9 mouse cellular contexts compared by ENCODE assay signal in genomic region chr7:6913439-6914380, GRCm38 (mm10).
DNase-seq lines count a peak whose midpoint lies in the region; ATAC-seq lines count a peak whose summit lies in the region.
"Had no signal": no experiment of that assay in that cellular context is flagged by ENCODE, and none has a peak within 500 bp of the region (broad histone marks: within the 10 kb centered on the region; RNA-seq: fewer than 3 reads in every experiment).

No protein-coding gene starts in this region.

- peak overlapping the region; percentile 88 for H3K27ac ChIP-seq in embryonic facial prominence, embryonic 12.5 days
- H3K27ac ChIP-seq in liver, embryonic 12.5 days, result peak overlapping the region; percentile 56; the same call in 1 of the 2 replicates
- H3K27ac ChIP-seq in stomach, embryonic 14.5 days (ENCODE audit: low read length), result peak overlapping the region; percentile 85

- 5% methylated on average over 30 of the region's 30 CpGs for WGBS in embryonic facial prominence, embryonic 12.5 days
- WGBS in liver, embryonic 12.5 days (ENCODE audit: insufficient replicate concordance), result 19% methylated on average over 30 of the region's 30 CpGs
- 8% methylated on average over 30 of the region's 30 CpGs for WGBS in stomach, embryonic 14.5 days

- no peaks in the 10 kb centered on the region for H3K9me3 ChIP-seq in embryonic facial prominence, embryonic 12.5 days
- no peaks in the 10 kb centered on the region for H3K9me3 ChIP-seq in liver, embryonic 12.5 days (replicated peaks)
- no peaks in the 10 kb centered on the region for H3K9me3 ChIP-seq in stomach, embryonic 14.5 days (ENCODE audit: control insufficient read depth, low read depth, low read length)

- peak overlapping the region; percentile 32 for H3K4me3 ChIP-seq in embryonic facial prominence, embryonic 12.5 days
- no peak overlapping the region for H3K4me3 ChIP-seq in liver, embryonic 12.5 days
- H3K4me3 ChIP-seq in stomach, embryonic 14.5 days (ENCODE audit: low read depth, low read length), result peak overlapping the region; percentile 33

- no peaks in the 10 kb centered on the region for H3K36me3 ChIP-seq in embryonic facial prominence, embryonic 12.5 days
- no peaks in the 10 kb centered on the region for H3K36me3 ChIP-seq in liver, embryonic 12.5 days
- H3K36me3 ChIP-seq in stomach, embryonic 14.5 days (ENCODE audit: control insufficient read depth, insufficient read depth, low read length), result no peaks in the 10 kb centered on the region

- peak; percentile 1 to 16 for DNase-seq in heart, adult 18-20 months
- DNase-seq in heart, adult 11 months, result no peak
- peak; percentile 73 for DNase-seq in heart, postnatal 4 days
- DNase-seq in cerebellum, adult 11-12 months, result no peak

- H3K27me3 ChIP-seq in embryonic facial prominence, embryonic 12.5 days, result no peaks in the 10 kb centered on the region
- H3K27me3 ChIP-seq in liver, embryonic 12.5 days (replicated peaks), result no peaks in the 10 kb centered on the region; the same call in 1 of the 2 replicates
- H3K27me3 ChIP-seq in stomach, embryonic 14.5 days (ENCODE audit: control insufficient read depth, insufficient read depth, low read length), result no peaks in the 10 kb centered on the region
- H3K27me3 ChIP-seq: CH12.LX had no signal

- ATAC-seq in embryonic facial prominence, embryonic 12.5 days (ENCODE audit: insufficient number of reproducible peaks, insufficient read depth, low FRiP score, low TSS enrichment), result peak; percentile 76
- no peak for ATAC-seq in liver, embryonic 12.5 days
- peak; percentile 65; the same call in 1 of the 2 replicates for ATAC-seq in stomach, embryonic 14.5 days (ENCODE audit: insufficient number of reproducible peaks, insufficient read depth, low FRiP score, low read depth)
- no peak for ATAC-seq in granulocyte monocyte progenitor cell, adult 5-6 weeks (replicated peaks; ENCODE audit: poor library complexity, severe bottlenecking)

- H3K9ac ChIP-seq in embryonic facial prominence, embryonic 12.5 days, result peak overlapping the region; percentile 33; the same call in 1 of the 2 replicates
- H3K9ac ChIP-seq in liver, embryonic 12.5 days, result no peak overlapping the region
- peak overlapping the region; percentile 38 for H3K9ac ChIP-seq in stomach, embryonic 14.5 days (replicated peaks; ENCODE audit: low read depth, low read length)

- H3K4me2 ChIP-seq in embryonic facial prominence, embryonic 12.5 days (replicated peaks), result peak overlapping the region; percentile 61
- peak overlapping the region; percentile 49 for H3K4me2 ChIP-seq in liver, embryonic 12.5 days
- peak overlapping the region; percentile 77 for H3K4me2 ChIP-seq in stomach, embryonic 14.5 days (replicated peaks; ENCODE audit: low read depth, low read length)

- H3K4me1 ChIP-seq in embryonic facial prominence, embryonic 12.5 days, result peaks cover 47% of the 10 kb centered on the region
- peaks cover 5% of the 10 kb centered on the region; the same call in 1 of the 2 replicates for H3K4me1 ChIP-seq in liver, embryonic 12.5 days
- peaks cover 32% of the 10 kb centered on the region for H3K4me1 ChIP-seq in stomach, embryonic 14.5 days (ENCODE audit: control insufficient read depth, insufficient read depth, low read length)

Comparison
In these comparisons a context has a peak if more than half of its experiments do, and no peak if none do; other contexts are left out.
1. DNase-seq: peak in heart, adult 18-20 months (2 of 2) and heart, postnatal 4 days (single experiment); none in heart, adult 11 months (single experiment) and cerebellum, adult 11-12 months (single experiment).
2. ATAC-seq: peak in embryonic facial prominence, embryonic 12.5 days (single experiment) and stomach, embryonic 14.5 days (single experiment); none in liver, embryonic 12.5 days (single experiment) and granulocyte monocyte progenitor cell, adult 5-6 weeks (single experiment).
3. Peak in every context shown above with its lines, with median percentiles within 50 percentile points of each other: H3K27ac ChIP-seq and H3K4me2 ChIP-seq.